Mouse (Mus musculus): ENCODE data around the gene Gm38119.
"Not testable (repeated sequence)": the region's sequence is repeated elsewhere in the genome, so short reads cannot be mapped to it uniquely, and the experiment has no call there.

Gene Gm38119

GRCm38 (mm10) chr3:92738996-92739395 is at the start of gene Gm38119:
Gm38119 (minus strand) TSS chr3:92739096.
- no peak for DNase-seq

GRCm38 (mm10) chr3:92778799-92779198 is 39.9 kb upstream of the Gm38119 start, which contains the start of gene Lce1i:
Lce1i (minus strand) TSS chr3:92778899.
- no peak for DNase-seq

- no peak for DNase-seq
These were observed 32.7 kb upstream of the Gm38119 start for GRCm38 (mm10) chr3:92771573-92771972.

GRCm38 (mm10) chr3:92764965-92765364 is 26.1 kb upstream of the Gm38119 start, which contains the start of gene Lce1h:
Lce1h (minus strand) TSS chr3:92765065.
- DNase-seq = no peak

GRCm38 (mm10) chr3:92753197-92753596 is 14.3 kb upstream of the Gm38119 start:
- DNase-seq = no peak

- DNase-seq = no peak
These were observed 13.3 kb upstream of the Gm38119 start, which contains the start of gene Lce1g for GRCm38 (mm10) chr3:92752238-92752637. Lce1g (minus strand) TSS chr3:92752338.

GRCm38 (mm10) chr3:92722631-92723030 is 16.3 kb downstream of the Gm38119 start:
- DNase-seq = no peak

- DNase-seq = no peak
These were observed 18.6 kb downstream of the Gm38119 start, which contains the start of gene Lce1f for GRCm38 (mm10) chr3:92720250-92720649. Lce1f (minus strand) TSS chr3:92720350.

GRCm38 (mm10) chr3:92715122-92715521 is 23.8 kb downstream of the Gm38119 start:
- DNase-seq = no peak

GRCm38 (mm10) chr3:92708974-92709373 is 29.9 kb downstream of the Gm38119 start, which contains the start of gene Lce1e:
Lce1e (minus strand) TSS chr3:92709074.
- DNase-seq = no peak

GRCm38 (mm10) chr3:92694613-92695012 is 44.3 kb downstream of the Gm38119 start:
- DNase-seq = no peak

- no peak for DNase-seq
These were observed 47.2 kb downstream of the Gm38119 start for GRCm38 (mm10) chr3:92691688-92692087.

GRCm38 (mm10) chr3:92689154-92689553 is 49.7 kb downstream of the Gm38119 start:
- not testable (repeated sequence) for DNase-seq

All from kidney, adult 11 months (tissue).